In genomic region chr1:106389673-106390072, GRCm38 (mm10) we compare ENCODE assay signal across 8 mouse cellular contexts.
A peak's percentile ranks its signal among the peaks of the same experiment; 100 is the strongest.
DNase-seq lines count a peak whose midpoint lies in the region; ATAC-seq and TF ChIP-seq lines count a peak whose summit lies in the region.

No protein-coding gene starts in this region.

- ATAC-seq in liver, embryonic 12.5 days, result no peak; the same call in 1 of the 2 replicates
- ATAC-seq in heart, postnatal 0 days (ENCODE audit: insufficient read depth, low read depth), result peak; percentile 54
- peak; percentile 70 for ATAC-seq in midbrain, embryonic 15.5 days (replicated peaks)

- no peaks in the 10 kb centered on the region for H3K27me3 ChIP-seq in liver, embryonic 12.5 days (replicated peaks)
- H3K27me3 ChIP-seq in heart, postnatal 0 days (ENCODE audit: control insufficient read depth, insufficient read depth, low read length), result no peaks in the 10 kb centered on the region
- no peaks in the 10 kb centered on the region for H3K27me3 ChIP-seq in midbrain, embryonic 15.5 days (replicated peaks)

- no peak overlapping the region for H3K27ac ChIP-seq in liver, embryonic 12.5 days
- H3K27ac ChIP-seq in heart, postnatal 0 days (ENCODE audit: low read depth), result no peak overlapping the region
- H3K27ac ChIP-seq in midbrain, embryonic 15.5 days, result no peak overlapping the region

- 15% methylated on average over 5 of the region's 5 CpGs for WGBS in liver, embryonic 12.5 days (ENCODE audit: insufficient replicate concordance)
- 14% methylated on average over 5 of the region's 5 CpGs for WGBS in heart, postnatal 0 days
- 17% methylated on average over 5 of the region's 5 CpGs for WGBS in midbrain, embryonic 15.5 days

- no peak overlapping the region for H3K4me2 ChIP-seq in liver, embryonic 12.5 days
- H3K4me2 ChIP-seq in heart, postnatal 0 days (ENCODE audit: low read depth, low read length), result no peak overlapping the region
- H3K4me2 ChIP-seq in midbrain, embryonic 15.5 days, result no peak overlapping the region

- H3K36me3 ChIP-seq in liver, embryonic 12.5 days, result peaks cover 13% of the 10 kb centered on the region
- peaks cover 49% of the 10 kb centered on the region for H3K36me3 ChIP-seq in heart, postnatal 0 days (replicated peaks; ENCODE audit: control insufficient read depth, insufficient read depth, low read length)
- H3K36me3 ChIP-seq in midbrain, embryonic 15.5 days (replicated peaks), result peaks cover 12% of the 10 kb centered on the region

- H3K9ac ChIP-seq in liver, embryonic 12.5 days, result no peak overlapping the region
- no peak overlapping the region for H3K9ac ChIP-seq in heart, postnatal 0 days (replicated peaks; ENCODE audit: low read depth, low read length)
- no peak overlapping the region for H3K9ac ChIP-seq in midbrain, embryonic 15.5 days

- TF ChIP-seq CTCF in heart, postnatal 0 days (IDR thresholded peaks at IDR 0.05; ENCODE audit: low read depth), result peak; percentile 79

- no peaks in the 10 kb centered on the region for H3K9me3 ChIP-seq in liver, embryonic 12.5 days (replicated peaks)
- no peaks in the 10 kb centered on the region for H3K9me3 ChIP-seq in heart, postnatal 0 days (replicated peaks; ENCODE audit: control insufficient read depth, low read length)
- no peaks in the 10 kb centered on the region for H3K9me3 ChIP-seq in midbrain, embryonic 15.5 days

- TF ChIP-seq EP300 in heart, postnatal 0 days (IDR thresholded peaks at IDR 0.05; ENCODE audit: low read depth), result no peak

- peak; percentile 59 for DNase-seq in liver
- DNase-seq in adrenal gland, adult 18-20 months (ENCODE audit: low spot score in 2 of 2), result peak; percentile 24 to 54
- peak; percentile 80 for DNase-seq in embryo, embryonic 11 days
- peak; percentile 69 for DNase-seq in heart, postnatal 0 days (ENCODE audit: low spot score)
- peak; percentile 60 to 86 for DNase-seq in kidney, postnatal 36 days
- peak; percentile 79 for DNase-seq in thymus, postnatal 0 days (ENCODE audit: low spot score)

- H3K4me1 ChIP-seq in liver, embryonic 12.5 days, result no peaks in the 10 kb centered on the region
- 0 out of 2 replicates have a peak, but pooled peaks cover 5% of the 10 kb centered on the region for H3K4me1 ChIP-seq in heart, postnatal 0 days (ENCODE audit: control insufficient read depth, insufficient read depth)
- H3K4me1 ChIP-seq in midbrain, embryonic 15.5 days, result no peaks in the 10 kb centered on the region; the same call in 1 of the 2 replicates

- no peak overlapping the region for H3K4me3 ChIP-seq in liver, embryonic 12.5 days
- H3K4me3 ChIP-seq in heart, postnatal 0 days (ENCODE audit: low read depth, low read length), result no peak overlapping the region
- no peak overlapping the region for H3K4me3 ChIP-seq in midbrain, embryonic 15.5 days
